Mouse (Mus musculus) cerebellum, postnatal 10 days (tissue): ENCODE data around the gene Cradd.

Source experiments
- DNase-seq, 2 experiments: peaks; one replicate each; pipeline ENCODE4 v3.0.0; 2021; ENCODE audit warnings: mixed read lengths in 2 of 2

Gene Cradd

GRCm38 (mm10) chr10:95195719-95196118 is 128.2 kb downstream of the Cradd start:
- no peak for DNase-seq

- DNase-seq = no peak
Observed at GRCm38 (mm10) chr10:95194776-95195175, 129.2 kb downstream of the Cradd start.

GRCm38 (mm10) chr10:95193875-95194281 is 130.1 kb downstream of the Cradd start:
- no peak for DNase-seq

GRCm38 (mm10) chr10:95191881-95192280 is 132.1 kb downstream of the Cradd start:
- no peak for DNase-seq

- DNase-seq = no peak
Observed at GRCm38 (mm10) chr10:95191151-95191655, 132.7 kb downstream of the Cradd start.

GRCm38 (mm10) chr10:95189550-95190211 is 134.3 kb downstream of the Cradd start:
- DNase-seq = no peak

GRCm38 (mm10) chr10:95184210-95184609 is 139.7 kb downstream of the Cradd start:
- DNase-seq = peak in 1 of 2 experiments; percentile 29

GRCm38 (mm10) chr10:95183051-95183450 is 140.9 kb downstream of the Cradd start:
- DNase-seq = peak; percentile 93 to 94

GRCm38 (mm10) chr10:95182405-95182804 is 141.5 kb downstream of the Cradd start:
- DNase-seq = peak in 1 of 2 experiments; percentile 23

GRCm38 (mm10) chr10:95181553-95181952 is 142.4 kb downstream of the Cradd start:
- peak; percentile 72 to 81 for DNase-seq

- no peak for DNase-seq
Observed at GRCm38 (mm10) chr10:95180900-95181299, 143.0 kb downstream of the Cradd start.

GRCm38 (mm10) chr10:95180177-95180576 is 143.8 kb downstream of the Cradd start:
- DNase-seq = no peak

- DNase-seq = no peak
Observed at GRCm38 (mm10) chr10:95178785-95179184, 145.1 kb downstream of the Cradd start.

- no peak for DNase-seq
Observed at GRCm38 (mm10) chr10:95175423-95176120, 148.4 kb downstream of the Cradd start.

GRCm38 (mm10) chr10:95174260-95174659 is 149.7 kb downstream of the Cradd start:
- no peak for DNase-seq

- DNase-seq = no peak
Observed at GRCm38 (mm10) chr10:95170721-95171354, 153.1 kb downstream of the Cradd start.

GRCm38 (mm10) chr10:95164949-95165348 is 159.0 kb downstream of the Cradd start:
- no peak for DNase-seq

GRCm38 (mm10) chr10:95162691-95163374 is 161.1 kb downstream of the Cradd start:
- peak; percentile 32 to 47 for DNase-seq

- DNase-seq = no peak
Observed at GRCm38 (mm10) chr10:95159675-95160256, 164.2 kb downstream of the Cradd start.

GRCm38 (mm10) chr10:95156410-95156809 is 167.5 kb downstream of the Cradd start:
- DNase-seq = no peak

- DNase-seq = no peak
Observed at GRCm38 (mm10) chr10:95154675-95155074, 169.3 kb downstream of the Cradd start.

- DNase-seq = no peak
Observed at GRCm38 (mm10) chr10:95153224-95153623, 170.7 kb downstream of the Cradd start.
